Mouse (Mus musculus): Measurements from ENCODE around the gene Galk2. TPM values are rescaled to one million over a fixed set of nuclear protein-coding genes. Genes with fewer than 3 reads are reported as not detected.
A peak's percentile ranks its signal among the peaks of the same experiment; 100 is the strongest.

Galk2 gene
- polyA plus RNA-seq, 1 experiment, result 10.6 TPM

GRCm38 (mm10) chr2:125916652-125917296 lies 57.9 kb downstream of the Galk2 start:
- no peak overlapping the region for H3K27ac ChIP-seq (ENCODE audit: control insufficient read depth, insufficient read depth, low read depth, low read length)
- H3K4me3 ChIP-seq (ENCODE audit: control insufficient read depth, low read depth, low read length), result no peak overlapping the region
- no peaks in the 10 kb centered on the region for H3K27me3 ChIP-seq (ENCODE audit: control insufficient read depth, insufficient read depth, low read length)
- TF ChIP-seq CTCF (IDR thresholded peaks at IDR 0.05; ENCODE audit: control insufficient read depth, insufficient read depth, insufficient replicate concordance, low read depth, low read length) (no peak), POLR2A (IDR thresholded peaks at IDR 0.05; ENCODE audit: control insufficient read depth, low read depth, low read length) (no peak)
- H3K4me1 ChIP-seq (ENCODE audit: control insufficient read depth, insufficient read depth, low read length), result no peaks in the 10 kb centered on the region
- no peaks in the 10 kb centered on the region for H3K36me3 ChIP-seq (ENCODE audit: control insufficient read depth, insufficient read depth, low read length)

- H3K36me3 ChIP-seq (ENCODE audit: control insufficient read depth, insufficient read depth, low read length), result no peaks in the 10 kb centered on the region
- no peak overlapping the region for H3K4me3 ChIP-seq (ENCODE audit: control insufficient read depth, low read depth, low read length)
- no peaks in the 10 kb centered on the region for H3K4me1 ChIP-seq (ENCODE audit: control insufficient read depth, insufficient read depth, low read length)
- H3K27ac ChIP-seq (ENCODE audit: control insufficient read depth, insufficient read depth, low read depth, low read length), result no peak overlapping the region
- no peaks in the 10 kb centered on the region for H3K27me3 ChIP-seq (ENCODE audit: control insufficient read depth, insufficient read depth, low read length)
- no peak for TF ChIP-seq CTCF (IDR thresholded peaks at IDR 0.05; ENCODE audit: control insufficient read depth, insufficient read depth, insufficient replicate concordance, low read depth, low read length)
- TF ChIP-seq POLR2A (IDR thresholded peaks at IDR 0.05; ENCODE audit: control insufficient read depth, low read depth, low read length), result no peak
These were observed 58.4 kb downstream of the Galk2 start for GRCm38 (mm10) chr2:125917297-125917679.

GRCm38 (mm10) chr2:125921273-125921672 lies 62.4 kb downstream of the Galk2 start:
- no peak overlapping the region for H3K27ac ChIP-seq (ENCODE audit: control insufficient read depth, insufficient read depth, low read depth, low read length)
- no peaks in the 10 kb centered on the region for H3K36me3 ChIP-seq (ENCODE audit: control insufficient read depth, insufficient read depth, low read length)
- H3K4me3 ChIP-seq (ENCODE audit: control insufficient read depth, low read depth, low read length), result no peak overlapping the region
- H3K4me1 ChIP-seq (ENCODE audit: control insufficient read depth, insufficient read depth, low read length), result no peaks in the 10 kb centered on the region
- TF ChIP-seq POLR2A (IDR thresholded peaks at IDR 0.05; ENCODE audit: control insufficient read depth, low read depth, low read length) (no peak), CTCF (IDR thresholded peaks at IDR 0.05; ENCODE audit: control insufficient read depth, insufficient read depth, insufficient replicate concordance, low read depth, low read length) (no peak)
- no peaks in the 10 kb centered on the region for H3K27me3 ChIP-seq (ENCODE audit: control insufficient read depth, insufficient read depth, low read length)

GRCm38 (mm10) chr2:125922149-125922548 lies 63.2 kb downstream of the Galk2 start:
- Histone ChIP-seq H3K36me3 (ENCODE audit: control insufficient read depth, insufficient read depth, low read length) (no peaks in the 10 kb centered on the region), H3K4me1 (ENCODE audit: control insufficient read depth, insufficient read depth, low read length) (no peaks in the 10 kb centered on the region), H3K27me3 (ENCODE audit: control insufficient read depth, insufficient read depth, low read length) (no peaks in the 10 kb centered on the region), H3K27ac (ENCODE audit: control insufficient read depth, insufficient read depth, low read depth, low read length) (peak overlapping the region; percentile 9), H3K4me3 (ENCODE audit: control insufficient read depth, low read depth, low read length) (no peak overlapping the region)
- TF ChIP-seq POLR2A (IDR thresholded peaks at IDR 0.05; ENCODE audit: control insufficient read depth, low read depth, low read length) (no peak), CTCF (IDR thresholded peaks at IDR 0.05; ENCODE audit: control insufficient read depth, insufficient read depth, insufficient replicate concordance, low read depth, low read length) (no peak)

- no peaks in the 10 kb centered on the region for H3K36me3 ChIP-seq (ENCODE audit: control insufficient read depth, insufficient read depth, low read length)
- no peaks in the 10 kb centered on the region for H3K4me1 ChIP-seq (ENCODE audit: control insufficient read depth, insufficient read depth, low read length)
- TF ChIP-seq POLR2A (IDR thresholded peaks at IDR 0.05; ENCODE audit: control insufficient read depth, low read depth, low read length), result no peak
- TF ChIP-seq CTCF (IDR thresholded peaks at IDR 0.05; ENCODE audit: control insufficient read depth, insufficient read depth, insufficient replicate concordance, low read depth, low read length), result no peak
- H3K27ac ChIP-seq (ENCODE audit: control insufficient read depth, insufficient read depth, low read depth, low read length), result peak overlapping the region; percentile 9
- H3K4me3 ChIP-seq (ENCODE audit: control insufficient read depth, low read depth, low read length), result no peak overlapping the region
- H3K27me3 ChIP-seq (ENCODE audit: control insufficient read depth, insufficient read depth, low read length), result no peaks in the 10 kb centered on the region
These were observed 64.0 kb downstream of the Galk2 start for GRCm38 (mm10) chr2:125922877-125923276.

GRCm38 (mm10) chr2:125923346-125923745 lies 64.4 kb downstream of the Galk2 start:
- no peaks in the 10 kb centered on the region for H3K27me3 ChIP-seq (ENCODE audit: control insufficient read depth, insufficient read depth, low read length)

GRCm38 (mm10) chr2:125924554-125924953 lies 65.6 kb downstream of the Galk2 start:
- Histone ChIP-seq H3K27me3 (ENCODE audit: control insufficient read depth, insufficient read depth, low read length) (no peaks in the 10 kb centered on the region), H3K4me3 (ENCODE audit: control insufficient read depth, low read depth, low read length) (no peak overlapping the region), H3K36me3 (ENCODE audit: control insufficient read depth, insufficient read depth, low read length) (no peaks in the 10 kb centered on the region), H3K27ac (ENCODE audit: control insufficient read depth, insufficient read depth, low read depth, low read length) (no peak overlapping the region), H3K4me1 (ENCODE audit: control insufficient read depth, insufficient read depth, low read length) (no peaks in the 10 kb centered on the region)
- TF ChIP-seq POLR2A (IDR thresholded peaks at IDR 0.05; ENCODE audit: control insufficient read depth, low read depth, low read length) (no peak), CTCF (IDR thresholded peaks at IDR 0.05; ENCODE audit: control insufficient read depth, insufficient read depth, insufficient replicate concordance, low read depth, low read length) (no peak)

More at GRCm38 (mm10) chr2:125923346-125923745, 64.4 kb downstream of the Galk2 start:
- Histone ChIP-seq H3K36me3 (ENCODE audit: control insufficient read depth, insufficient read depth, low read length) (no peaks in the 10 kb centered on the region), H3K4me3 (ENCODE audit: control insufficient read depth, low read depth, low read length) (no peak overlapping the region), H3K4me1 (ENCODE audit: control insufficient read depth, insufficient read depth, low read length) (no peaks in the 10 kb centered on the region), H3K27ac (ENCODE audit: control insufficient read depth, insufficient read depth, low read depth, low read length) (peak overlapping the region; percentile 65)
- TF ChIP-seq POLR2A (IDR thresholded peaks at IDR 0.05; ENCODE audit: control insufficient read depth, low read depth, low read length) (no peak), CTCF (IDR thresholded peaks at IDR 0.05; ENCODE audit: control insufficient read depth, insufficient read depth, insufficient replicate concordance, low read depth, low read length) (no peak)
